Mouse (Mus musculus): Measurements from ENCODE around the gene Cd244a. TPM values are rescaled to one million over a fixed set of nuclear protein-coding genes. Genes with fewer than 3 reads are reported as not detected.

Gene Cd244a
- polyA plus RNA-seq, 1 experiment, result 2.0 TPM

- 0 out of 2 replicates have a peak, but pooled peaks have one; percentile 19 for TF ChIP-seq CTCF (IDR thresholded peaks at IDR 0.05; ENCODE audit: extremely low read depth, insufficient read length, insufficient replicate concordance, low read depth, low read length)
- no peak for TF ChIP-seq POLR2A (IDR thresholded peaks at IDR 0.05; ENCODE audit: low read depth, low read length)
- no peak overlapping the region for H3K4me3 ChIP-seq (ENCODE audit: low read depth, low read length)
- no peaks in the 10 kb centered on the region for H3K36me3 ChIP-seq (ENCODE audit: control insufficient read depth, insufficient read depth, low read length)
- no peaks in the 10 kb centered on the region for H3K27me3 ChIP-seq (ENCODE audit: control insufficient read depth, insufficient read depth, low read length)
- no peaks in the 10 kb centered on the region for H3K4me1 ChIP-seq (ENCODE audit: control insufficient read depth, insufficient read depth, insufficient read length, low read length)
- 17% methylated on average over 8 of the region's 8 CpGs for WGBS
- H3K27ac ChIP-seq (ENCODE audit: insufficient read depth, low read depth, low read length), result no peak overlapping the region
Observed at GRCm38 (mm10) chr1:171566777-171567176, 7.8 kb downstream of the Cd244a start.

GRCm38 (mm10) chr1:171568436-171568835 lies 9.4 kb downstream of the Cd244a start:
- WGBS, result 61% methylated on average over 2 of the region's 2 CpGs
- TF ChIP-seq CTCF (IDR thresholded peaks at IDR 0.05; ENCODE audit: extremely low read depth, insufficient read length, insufficient replicate concordance, low read depth, low read length), result no peak
- no peak for TF ChIP-seq POLR2A (IDR thresholded peaks at IDR 0.05; ENCODE audit: low read depth, low read length)

GRCm38 (mm10) chr1:171577168-171577567 lies 18.2 kb downstream of the Cd244a start:
- WGBS, result 73% methylated on average over 7 of the region's 7 CpGs

More at GRCm38 (mm10) chr1:171568436-171568835, 9.4 kb downstream of the Cd244a start:
- Histone ChIP-seq H3K27me3 (ENCODE audit: control insufficient read depth, insufficient read depth, low read length) (no peaks in the 10 kb centered on the region), H3K27ac (ENCODE audit: insufficient read depth, low read depth, low read length) (no peak overlapping the region), H3K4me1 (ENCODE audit: control insufficient read depth, insufficient read depth, insufficient read length, low read length) (no peaks in the 10 kb centered on the region), H3K4me3 (ENCODE audit: low read depth, low read length) (no peak overlapping the region), H3K36me3 (ENCODE audit: control insufficient read depth, insufficient read depth, low read length) (no peaks in the 10 kb centered on the region)

DNA sequence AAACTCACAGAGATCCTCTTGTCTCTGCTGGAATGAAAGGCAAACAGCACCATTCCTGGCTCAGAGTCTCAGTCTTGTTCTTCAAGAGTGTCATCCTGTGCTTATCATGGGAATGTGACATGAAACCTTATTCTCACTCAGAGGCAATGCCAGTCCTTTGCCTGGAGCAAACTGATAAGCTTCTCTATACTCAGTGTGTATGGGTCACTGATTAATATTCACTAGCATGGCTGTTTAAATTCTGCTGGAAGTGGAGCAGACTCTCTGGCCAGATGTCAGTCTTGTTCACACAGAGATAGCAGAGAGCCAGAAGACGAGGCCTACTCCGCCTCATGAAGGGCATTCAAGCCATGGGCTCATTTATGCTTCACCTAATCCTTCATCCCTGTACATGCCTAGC lies 25.6 kb downstream of the Cd244a start:
- Histone ChIP-seq H3K36me3 (ENCODE audit: control insufficient read depth, insufficient read depth, low read length) (no peaks in the 10 kb centered on the region), H3K4me1 (ENCODE audit: control insufficient read depth, insufficient read depth, insufficient read length, low read length) (no peaks in the 10 kb centered on the region), H3K4me3 (ENCODE audit: low read depth, low read length) (no peak overlapping the region), H3K27me3 (ENCODE audit: control insufficient read depth, insufficient read depth, low read length) (no peaks in the 10 kb centered on the region), H3K27ac (ENCODE audit: insufficient read depth, low read depth, low read length) (no peak overlapping the region)
- no peak for TF ChIP-seq CTCF (IDR thresholded peaks at IDR 0.05; ENCODE audit: extremely low read depth, insufficient read length, insufficient replicate concordance, low read depth, low read length)
- TF ChIP-seq POLR2A (IDR thresholded peaks at IDR 0.05; ENCODE audit: low read depth, low read length), result no peak
- 60% methylated on average over 2 of the region's 2 CpGs for WGBS

More at GRCm38 (mm10) chr1:171577168-171577567, 18.2 kb downstream of the Cd244a start:
- TF ChIP-seq CTCF (IDR thresholded peaks at IDR 0.05; ENCODE audit: extremely low read depth, insufficient read length, insufficient replicate concordance, low read depth, low read length) (no peak), POLR2A (IDR thresholded peaks at IDR 0.05; ENCODE audit: low read depth, low read length) (no peak)
- no peak overlapping the region for H3K4me3 ChIP-seq (ENCODE audit: low read depth, low read length)
- no peak overlapping the region for H3K27ac ChIP-seq (ENCODE audit: insufficient read depth, low read depth, low read length)
- H3K36me3 ChIP-seq (ENCODE audit: control insufficient read depth, insufficient read depth, low read length), result no peaks in the 10 kb centered on the region
- H3K4me1 ChIP-seq (ENCODE audit: control insufficient read depth, insufficient read depth, insufficient read length, low read length), result no peaks in the 10 kb centered on the region
- no peaks in the 10 kb centered on the region for H3K27me3 ChIP-seq (ENCODE audit: control insufficient read depth, insufficient read depth, low read length)

DNA sequence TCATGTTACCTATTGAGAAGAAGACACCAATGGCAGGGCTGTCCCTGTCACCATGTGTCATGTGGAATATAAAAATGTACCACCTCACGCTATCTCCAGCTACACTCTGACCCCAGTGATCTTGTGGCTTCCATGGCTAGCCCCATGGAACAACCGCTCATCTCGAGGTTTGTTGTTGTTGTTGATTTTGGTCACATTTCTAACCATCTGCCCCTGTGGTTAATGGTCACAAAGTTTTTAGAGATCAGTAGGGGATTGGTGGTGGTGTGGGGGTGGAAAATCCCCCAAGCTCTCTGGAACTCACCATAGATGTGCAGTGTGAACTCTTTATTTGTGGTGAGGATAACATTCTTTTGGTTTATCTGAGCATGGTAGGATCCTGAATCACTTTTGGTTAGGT lies 45.7 kb downstream of the Cd244a start:
- no peak for TF ChIP-seq CTCF (IDR thresholded peaks at IDR 0.05; ENCODE audit: extremely low read depth, insufficient read length, insufficient replicate concordance, low read depth, low read length)
- TF ChIP-seq POLR2A (IDR thresholded peaks at IDR 0.05; ENCODE audit: low read depth, low read length), result no peak
- Histone ChIP-seq H3K36me3 (ENCODE audit: control insufficient read depth, insufficient read depth, low read length) (no peaks in the 10 kb centered on the region), H3K27ac (ENCODE audit: insufficient read depth, low read depth, low read length) (no peak overlapping the region), H3K4me1 (ENCODE audit: control insufficient read depth, insufficient read depth, insufficient read length, low read length) (no peaks in the 10 kb centered on the region), H3K4me3 (ENCODE audit: low read depth, low read length) (no peak overlapping the region), H3K27me3 (ENCODE audit: control insufficient read depth, insufficient read depth, low read length) (no peaks in the 10 kb centered on the region)
- 72% methylated on average over 3 of the region's 3 CpGs for WGBS

DNA sequence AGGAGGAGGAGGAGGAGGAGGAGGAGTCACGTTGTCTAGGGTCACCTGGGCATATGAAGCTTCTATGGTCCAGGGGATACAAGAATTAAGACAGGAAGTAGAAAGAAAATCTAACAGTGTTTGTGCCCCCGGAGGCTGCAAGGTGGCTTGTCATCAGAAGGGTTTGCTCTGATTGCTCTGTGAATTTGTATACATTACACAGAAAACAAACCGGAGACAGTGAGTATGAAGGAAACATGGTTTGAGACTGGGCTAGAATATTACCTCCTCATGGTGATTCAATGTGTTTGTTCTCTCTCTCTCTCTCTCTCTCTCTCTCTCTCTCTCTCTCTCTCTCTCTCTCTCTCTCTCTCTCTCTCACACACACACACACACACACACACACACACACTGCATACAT lies 47.7 kb downstream of the Cd244a start:
- TF ChIP-seq CTCF (IDR thresholded peaks at IDR 0.05; ENCODE audit: extremely low read depth, insufficient read length, insufficient replicate concordance, low read depth, low read length) (no peak), POLR2A (IDR thresholded peaks at IDR 0.05; ENCODE audit: low read depth, low read length) (no peak)
- no peak overlapping the region for H3K4me3 ChIP-seq (ENCODE audit: low read depth, low read length)
- H3K27me3 ChIP-seq (ENCODE audit: control insufficient read depth, insufficient read depth, low read length), result no peaks in the 10 kb centered on the region
- no peak overlapping the region for H3K27ac ChIP-seq (ENCODE audit: insufficient read depth, low read depth, low read length)
- WGBS, result 53% methylated on average over 3 of the region's 3 CpGs
- H3K36me3 ChIP-seq (ENCODE audit: control insufficient read depth, insufficient read depth, low read length), result no peaks in the 10 kb centered on the region
- no peaks in the 10 kb centered on the region for H3K4me1 ChIP-seq (ENCODE audit: control insufficient read depth, insufficient read depth, insufficient read length, low read length)

GRCm38 (mm10) chr1:171607176-171607575 lies 48.2 kb downstream of the Cd244a start, which contains the start of gene Ly9:
Gene Ly9 (minus strand): TSS chr1:171607410.
- 78% methylated on average over 9 of the region's 9 CpGs for WGBS
- Histone ChIP-seq H3K4me3 (ENCODE audit: low read depth, low read length) (no peak within 1 kb of the TSS), H3K27me3 (ENCODE audit: control insufficient read depth, insufficient read depth, low read length) (no peaks in the 10 kb centered on the region), H3K36me3 (ENCODE audit: control insufficient read depth, insufficient read depth, low read length) (no peaks in the 10 kb centered on the region), H3K4me1 (ENCODE audit: control insufficient read depth, insufficient read depth, insufficient read length, low read length) (no peaks in the 10 kb centered on the region), H3K27ac (ENCODE audit: insufficient read depth, low read depth, low read length) (0 out of 2 replicates have a peak within 1 kb of the TSS, but pooled peaks have one; percentile 11)
- TF ChIP-seq CTCF (IDR thresholded peaks at IDR 0.05; ENCODE audit: extremely low read depth, insufficient read length, insufficient replicate concordance, low read depth, low read length) (no peak), POLR2A (IDR thresholded peaks at IDR 0.05; ENCODE audit: low read depth, low read length) (no peak)
